ENCODE assay signal across 8 mouse cellular contexts in the genomic region with DNA sequence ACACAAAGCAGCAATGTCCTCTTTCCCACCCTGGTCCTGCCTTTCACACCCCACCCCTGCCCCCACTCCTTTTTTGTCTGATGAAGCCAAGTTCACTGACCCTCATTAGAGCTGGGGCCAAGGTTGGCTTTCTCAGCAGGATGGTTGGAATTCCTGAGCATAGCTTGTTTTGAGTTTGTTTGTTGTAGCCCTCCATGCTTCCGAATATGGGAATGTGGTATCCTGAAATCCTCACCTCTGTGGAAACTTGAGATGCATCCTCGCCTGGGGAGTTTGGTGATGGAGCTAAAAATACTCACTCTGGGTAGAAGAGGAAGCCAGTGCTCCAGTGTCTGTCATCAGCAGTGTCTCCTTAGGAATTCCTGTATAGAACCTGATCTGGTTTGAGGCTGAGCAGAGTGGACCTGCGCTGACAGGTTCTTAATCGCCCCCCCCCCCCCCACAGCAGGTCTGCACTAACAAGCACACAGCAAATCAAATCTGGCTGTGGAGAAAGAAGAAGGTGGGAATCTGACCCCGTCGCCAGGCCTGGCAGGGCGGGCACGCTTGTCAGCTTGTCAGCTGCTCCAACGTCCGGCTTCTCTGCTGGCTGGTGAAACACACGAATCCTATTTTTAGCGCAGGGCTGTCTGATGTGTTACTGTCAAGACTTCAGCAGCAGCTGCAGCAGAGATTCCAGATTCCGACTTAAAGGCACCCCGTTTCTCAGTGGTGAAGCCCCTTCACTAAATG. TPM values are rescaled to one million over a fixed set of nuclear protein-coding genes. Genes with fewer than 3 reads are reported as not detected.
DNase-seq lines count a peak whose midpoint lies in the region; ATAC-seq and TF ChIP-seq lines count a peak whose summit lies in the region.

No protein-coding gene starts in this region.

- ATAC-seq in intestine, postnatal 0 days: no peak
- ATAC-seq in lung, embryonic 16.5 days (ENCODE audit: low read depth): peak; percentile 72

- no peak overlapping the region; the same call in 1 of the 2 replicates for H3K27ac ChIP-seq in intestine, postnatal 0 days (ENCODE audit: low read depth, low read length)
- H3K27ac ChIP-seq in lung, embryonic 16.5 days (ENCODE audit: low read length): peak overlapping the region; percentile 80
- H3K27ac ChIP-seq in small intestine, adult 2 months (ENCODE audit: insufficient read depth, low read depth, low read length): 0 out of 2 replicates have a peak overlapping the region, but pooled peaks have one; percentile 0

- H3K9me3 ChIP-seq in intestine, postnatal 0 days (ENCODE audit: control insufficient read depth): no peaks in the 10 kb centered on the region
- no peaks in the 10 kb centered on the region for H3K9me3 ChIP-seq in lung, embryonic 16.5 days (ENCODE audit: control insufficient read depth, low read length)

- TF ChIP-seq CTCF in intestine, postnatal 0 days (IDR thresholded peaks at IDR 0.05; ENCODE audit: low read depth): no peak
- no peak for TF ChIP-seq CTCF in small intestine, adult 2 months (IDR thresholded peaks at IDR 0.05; ENCODE audit: extremely low read depth, insufficient read length, insufficient replicate concordance, low read depth, low read length)

- no peaks in the 10 kb centered on the region for H3K4me1 ChIP-seq in intestine, postnatal 0 days (replicated peaks; ENCODE audit: control insufficient read depth, insufficient read depth, low read length)
- peaks cover 28% of the 10 kb centered on the region for H3K4me1 ChIP-seq in lung, embryonic 16.5 days (replicated peaks; ENCODE audit: control insufficient read depth, insufficient read depth, low read length)
- peaks cover 7% of the 10 kb centered on the region for H3K4me1 ChIP-seq in small intestine, adult 2 months (ENCODE audit: control insufficient read depth, insufficient read depth, insufficient read length, low read length)

- TF ChIP-seq POLR2A in small intestine, adult 2 months (IDR thresholded peaks at IDR 0.05; ENCODE audit: low read depth, low read length): no peak

- 0 out of 2 replicates have a peak overlapping the region, but pooled peaks have one; percentile 4 for H3K4me2 ChIP-seq in intestine, postnatal 0 days (replicated peaks; ENCODE audit: low read depth)
- H3K4me2 ChIP-seq in lung, embryonic 16.5 days (ENCODE audit: low read depth, low read length): 0 out of 2 replicates have a peak overlapping the region, but pooled peaks have one; percentile 28

- peak; percentile 49 for DNase-seq in layer of hippocampus, adult 11-12 months (ENCODE audit: low spot score)
- DNase-seq in layer of hippocampus, postnatal 36 days: no peak
- DNase-seq in embryo, embryonic 10.5 days (ENCODE audit: low spot score): peak; percentile 83
- DNase-seq in heart, adult 18-20 months: peak; percentile 77 to 83
- no peak for DNase-seq in layer of hippocampus, postnatal 10 days (ENCODE audit: low spot score in 2 of 2)

- peaks cover 43% of the 10 kb centered on the region for H3K36me3 ChIP-seq in intestine, postnatal 0 days (ENCODE audit: control insufficient read depth, insufficient read depth)
- peaks cover 4% of the 10 kb centered on the region; the same call in 1 of the 2 replicates for H3K36me3 ChIP-seq in lung, embryonic 16.5 days (ENCODE audit: control insufficient read depth, insufficient read depth, low read length)
- peaks cover 5% of the 10 kb centered on the region for H3K36me3 ChIP-seq in small intestine, adult 2 months (ENCODE audit: control insufficient read depth, insufficient read depth, low read length)

- 52% methylated on average over 14 of the region's 14 CpGs for WGBS in intestine, postnatal 0 days
- 8% methylated on average over 14 of the region's 14 CpGs for WGBS in lung, embryonic 16.5 days
- WGBS in small intestine, adult 2 months: 63% methylated on average over 14 of the region's 14 CpGs

- no peak overlapping the region for H3K4me3 ChIP-seq in intestine, postnatal 0 days (ENCODE audit: low read depth, low read length)
- H3K4me3 ChIP-seq in lung, embryonic 16.5 days (ENCODE audit: low read length): no peak overlapping the region
- H3K4me3 ChIP-seq in small intestine, adult 2 months (ENCODE audit: low read depth, low read length): no peak overlapping the region

- H3K27me3 ChIP-seq in intestine, postnatal 0 days (replicated peaks; ENCODE audit: control insufficient read depth, insufficient read depth, low read length): no peaks in the 10 kb centered on the region
- H3K27me3 ChIP-seq in lung, embryonic 16.5 days (ENCODE audit: control insufficient read depth, insufficient read depth, low read depth, low read length): no peaks in the 10 kb centered on the region
- H3K27me3 ChIP-seq in small intestine, adult 2 months (ENCODE audit: control insufficient read depth, insufficient read depth, low read length): no peaks in the 10 kb centered on the region

- no peak overlapping the region for H3K9ac ChIP-seq in intestine, postnatal 0 days (ENCODE audit: low read depth, low read length)
- H3K9ac ChIP-seq in lung, embryonic 16.5 days (ENCODE audit: low read length): no peak overlapping the region; the same call in 1 of the 2 replicates

RNA-seq across cellular contexts. Expression of gene Wdsub1, which starts 53.4 kb away (rescaled TPM):
- total RNA-seq in layer of hippocampus, postnatal 36 days (2021): 10 to 100 TPM; 21.9 to 23.9 TPM
- 10 to 100 TPM; 18.6 to 19.2 TPM for total RNA-seq in heart, adult 18-20 months (2021)
- polyA plus RNA-seq in intestine, postnatal 0 days (2015; fragmentation: Nextera tagmentation; extraction: Ambion mirVana): 32.9 and 37.4 TPM in 2 replicates
- 40.6 and 46.0 TPM in 2 replicates for polyA plus RNA-seq in lung, embryonic 16.5 days (2015; fragmentation: Nextera tagmentation; extraction: Ambion mirVana)
- polyA plus RNA-seq in small intestine, adult 2 months (2012; rRNA removed): 17.5 and 30.4 TPM in 2 replicates
- total RNA-seq in layer of hippocampus, postnatal 10 days (2021): 10 to 100 TPM; 14.0 to 16.0 TPM

Comparison
In these comparisons a context has a peak if more than half of its experiments do, and no peak if none do; other contexts are left out.
1. DNase-seq: peak in layer of hippocampus, adult 11-12 months (single experiment), embryo, embryonic 10.5 days (single experiment) and heart, adult 18-20 months (2 of 2); none in layer of hippocampus, postnatal 36 days (0 of 2) and layer of hippocampus, postnatal 10 days (0 of 2).